Mouse (Mus musculus) megakaryocyte, embryonic 14.5 days (primary cell): Measurements from ENCODE around the gene Mboat7. TPM values are rescaled to one million over a fixed set of nuclear protein-coding genes. Genes with fewer than 3 reads are reported as not detected.
A peak's percentile ranks its signal among the peaks of the same experiment; 100 is the strongest.

Experiments
- H3K27me3 ChIP-seq: replicated peaks from 2 replicates; pipeline ENCODE3; 2012; ENCODE audit warnings: inconsistent platforms
- H3K36me3 ChIP-seq: replicated peaks from 2 replicates; pipeline ENCODE3; 2012; ENCODE audit warnings: low read length, inconsistent platforms, mixed read lengths
- H3K4me1 ChIP-seq: 2 replicates; pipeline ENCODE4 v1.6.1; 2012; ENCODE audit warnings: inconsistent platforms
- H3K4me3 ChIP-seq: replicated peaks from 2 replicates; pipeline ENCODE3; 2012; ENCODE audit warnings: moderate library complexity, mild to moderate bottlenecking, inconsistent platforms
- H3K9me3 ChIP-seq: 2 replicates; pipeline ENCODE4 v1.6.1; 2012; ENCODE audit warnings: inconsistent platforms
- FLI1 ChIP-seq: IDR thresholded peaks from 2 replicates; pipeline ENCODE4 v1.6.1; 2012; ENCODE audit warnings: low read length, inconsistent platforms, mixed read lengths
- GATA1 ChIP-seq: IDR thresholded peaks from 3 replicates; pipeline ENCODE4 v1.6.1; 2012; ENCODE audit warnings: mixed read lengths, low read length, inconsistent platforms, borderline replicate concordance
- polyA plus RNA-seq: library from polyadenylated mRNA; stranded (reverse); fragments of >175 nt; gene quantifications from 2 replicates; pipeline ENCODE4 v1.2.3, GENCODE M21; 2012; ENCODE audit warnings: low replicate concordance; ENCODE audit not compliant: insufficient read depth

The Mboat7 gene
- polyA plus RNA-seq, 1 experiment: 210 TPM

GRCm38 (mm10) chr7:3643843-3644242 lies 49.5 kb downstream of the Mboat7 start:
- H3K27me3 ChIP-seq: no peaks in the 10 kb centered on the region
- peak overlapping the region; percentile 96 for H3K4me3 ChIP-seq
- TF ChIP-seq FLI1: no peak
- TF ChIP-seq GATA1: no peak
- no peaks in the 10 kb centered on the region for H3K9me3 ChIP-seq
- H3K4me1 ChIP-seq: peaks cover 52% of the 10 kb centered on the region
- peaks cover 65% of the 10 kb centered on the region for H3K36me3 ChIP-seq

GRCm38 (mm10) chr7:3643412-3643811 lies 49.9 kb downstream of the Mboat7 start:
- Histone ChIP-seq H3K4me3 (peak overlapping the region; percentile 96), H3K27me3 (no peaks in the 10 kb centered on the region), H3K36me3 (peaks cover 65% of the 10 kb centered on the region), H3K4me1 (peaks cover 47% of the 10 kb centered on the region), H3K9me3 (no peaks in the 10 kb centered on the region)
- TF ChIP-seq FLI1: no peak
- no peak for TF ChIP-seq GATA1

- peak overlapping the region; percentile 93 for H3K4me3 ChIP-seq
- H3K27me3 ChIP-seq: no peaks in the 10 kb centered on the region
- peaks cover 75% of the 10 kb centered on the region for H3K36me3 ChIP-seq
- TF ChIP-seq GATA1 (no peak), FLI1 (no peak)
- H3K9me3 ChIP-seq: no peaks in the 10 kb centered on the region
- H3K4me1 ChIP-seq: peaks cover 75% of the 10 kb centered on the region
Observed at GRCm38 (mm10) chr7:3630478-3630815, 62.9 kb downstream of the Mboat7 start.

GRCm38 (mm10) chr7:3629543-3630477 lies 63.5 kb downstream of the Mboat7 start, which contains the start of the genes Tfpt and Prpf31:
Tfpt (minus strand) TSS chr7:3629929.
Prpf31 (plus strand) TSS chr7:3629985.
- TF ChIP-seq FLI1: 0 out of 2 replicates have a peak, but pooled peaks have one; percentile 61
- no peak for TF ChIP-seq GATA1
- Histone ChIP-seq H3K27me3 (no peaks in the 10 kb centered on the region), H3K9me3 (no peaks in the 10 kb centered on the region), H3K4me3 (peak within 1 kb of the TSS; percentile 93), H3K4me1 (peaks cover 80% of the 10 kb centered on the region), H3K36me3 (peaks cover 75% of the 10 kb centered on the region)

- no peaks in the 10 kb centered on the region for H3K27me3 ChIP-seq
- H3K9me3 ChIP-seq: no peaks in the 10 kb centered on the region
- H3K4me3 ChIP-seq: peak overlapping the region; percentile 93
- TF ChIP-seq GATA1 (no peak), FLI1 (no peak)
- H3K36me3 ChIP-seq: peaks cover 76% of the 10 kb centered on the region
- H3K4me1 ChIP-seq: peaks cover 82% of the 10 kb centered on the region
Observed at GRCm38 (mm10) chr7:3629030-3629429, 64.3 kb downstream of the Mboat7 start.

Other genes with a start within 250 kb of the Mboat7 start
- not detected in 2 replicates for gene Tarm1, start 190.9 kb downstream of the Mboat7 start, polyA plus RNA-seq
- gene Oscar, start 77.4 kb downstream of the Mboat7 start, polyA plus RNA-seq: 1.4 TPM in 1 of 2 replicates, not detected in the other
- 16.3 and 87.7 TPM in 2 replicates for gene Ndufa3, start 76.2 kb downstream of the Mboat7 start, polyA plus RNA-seq
- gene Tfpt, start 63.6 kb downstream of the Mboat7 start, polyA plus RNA-seq: 31.4 and 57.9 TPM in 2 replicates
- 7.5 and 49.6 TPM in 2 replicates for gene Prpf31, start 63.5 kb downstream of the Mboat7 start, polyA plus RNA-seq
- 518 and 624 TPM in 2 replicates for gene Cnot3, start 48.3 kb downstream of the Mboat7 start, polyA plus RNA-seq
- 5.3 and 22.0 TPM in 2 replicates for gene Leng1, start 27.7 kb downstream of the Mboat7 start, polyA plus RNA-seq
- gene Tmc4, start 16.0 kb downstream of the Mboat7 start, polyA plus RNA-seq: 3.3 and 9.3 TPM in 2 replicates
- 60.0 and 93.4 TPM in 2 replicates for gene Tsen34, start 660 bp downstream of the Mboat7 start, polyA plus RNA-seq
- 123 and 1,094 TPM in 2 replicates for gene Rps9, start 10.5 kb upstream of the Mboat7 start, polyA plus RNA-seq
- 14.2 TPM in 1 of 2 replicates, not detected in the other for gene Pirb, start 26.9 kb upstream of the Mboat7 start, polyA plus RNA-seq
- not detected in 2 replicates for gene Gm15448, start 132.2 kb upstream of the Mboat7 start, polyA plus RNA-seq
- 0.23 TPM in 1 of 2 replicates, not detected in the other for gene Pira2, start 151.5 kb upstream of the Mboat7 start, polyA plus RNA-seq
- gene Gm14548, start 204.6 kb upstream of the Mboat7 start, polyA plus RNA-seq: 0.12 TPM in 1 of 2 replicates, not detected in the other
- 1.1 TPM in 1 of 2 replicates, not detected in the other for gene Lilra6, start 222.0 kb upstream of the Mboat7 start, polyA plus RNA-seq